Mouse (Mus musculus) right cerebral cortex, postnatal 25 days (tissue): ENCODE data around the gene Nrsn2.

Experiments
- DNase-seq: peaks from one replicate; pipeline ENCODE4 v3.0.0; 2022

Nrsn2 gene

GRCm38 (mm10) chr2:152376345-152376741 lies at the start of gene Nrsn2:
Gene Nrsn2, minus strand, starts transcription at chr2:152376638.
- peak; percentile 63 for DNase-seq

GRCm38 (mm10) chr2:152415786-152416185 lies 39.3 kb upstream of the Nrsn2 start:
- no peak for DNase-seq

- no peak for DNase-seq
These were observed 38.8 kb upstream of the Nrsn2 start, which contains the start of gene 6820408C15Rik for GRCm38 (mm10) chr2:152415287-152415686. Gene 6820408C15Rik, plus strand, starts transcription at chr2:152415587.

GRCm38 (mm10) chr2:152414591-152415165 lies 38.2 kb upstream of the Nrsn2 start, which contains the start of gene Zcchc3:
Gene Zcchc3, minus strand, starts transcription at chr2:152415027.
- DNase-seq = peak; percentile 89

GRCm38 (mm10) chr2:152413765-152414584 lies 37.5 kb upstream of the Nrsn2 start:
- DNase-seq = peak; percentile 43

GRCm38 (mm10) chr2:152413158-152413764 lies 36.8 kb upstream of the Nrsn2 start:
- DNase-seq = no peak

- no peak for DNase-seq
These were observed 36.2 kb upstream of the Nrsn2 start for GRCm38 (mm10) chr2:152412526-152413157.

- no peak for DNase-seq
These were observed 35.0 kb upstream of the Nrsn2 start for GRCm38 (mm10) chr2:152411471-152411870.

GRCm38 (mm10) chr2:152410971-152411371 lies 34.5 kb upstream of the Nrsn2 start:
- peak; percentile 67 for DNase-seq

GRCm38 (mm10) chr2:152409781-152410180 lies 33.3 kb upstream of the Nrsn2 start:
- no peak for DNase-seq

GRCm38 (mm10) chr2:152406126-152406525 lies 29.7 kb upstream of the Nrsn2 start:
- DNase-seq = peak; percentile 98

- DNase-seq = no peak
These were observed 22.7 kb upstream of the Nrsn2 start for GRCm38 (mm10) chr2:152399122-152399542.

GRCm38 (mm10) chr2:152398691-152399090 lies 22.3 kb upstream of the Nrsn2 start:
- DNase-seq = peak; percentile 91

GRCm38 (mm10) chr2:152397680-152398435 lies 21.4 kb upstream of the Nrsn2 start, which contains the start of gene Sox12:
Gene Sox12, minus strand, starts transcription at chr2:152398063.
- DNase-seq = peak; percentile 96

- peak; percentile 86 for DNase-seq
These were observed 20.7 kb upstream of the Nrsn2 start for GRCm38 (mm10) chr2:152397004-152397589.

GRCm38 (mm10) chr2:152396110-152397003 lies 19.9 kb upstream of the Nrsn2 start:
- peak; percentile 88 for DNase-seq

- peak; percentile 36 for DNase-seq
These were observed 19.0 kb upstream of the Nrsn2 start for GRCm38 (mm10) chr2:152395271-152395920.

- no peak for DNase-seq
These were observed 17.0 kb upstream of the Nrsn2 start for GRCm38 (mm10) chr2:152393225-152394017.

GRCm38 (mm10) chr2:152392786-152393185 lies 16.3 kb upstream of the Nrsn2 start:
- DNase-seq = peak; percentile 18
